Mouse (Mus musculus): ENCODE measurements around the gene 9030612E09Rik. TPM values are rescaled to one million over a fixed set of nuclear protein-coding genes. Genes with fewer than 3 reads are reported as not detected.

9030612E09Rik gene
- total RNA-seq, 2 experiments from 2014 or later: not detected

DNA sequence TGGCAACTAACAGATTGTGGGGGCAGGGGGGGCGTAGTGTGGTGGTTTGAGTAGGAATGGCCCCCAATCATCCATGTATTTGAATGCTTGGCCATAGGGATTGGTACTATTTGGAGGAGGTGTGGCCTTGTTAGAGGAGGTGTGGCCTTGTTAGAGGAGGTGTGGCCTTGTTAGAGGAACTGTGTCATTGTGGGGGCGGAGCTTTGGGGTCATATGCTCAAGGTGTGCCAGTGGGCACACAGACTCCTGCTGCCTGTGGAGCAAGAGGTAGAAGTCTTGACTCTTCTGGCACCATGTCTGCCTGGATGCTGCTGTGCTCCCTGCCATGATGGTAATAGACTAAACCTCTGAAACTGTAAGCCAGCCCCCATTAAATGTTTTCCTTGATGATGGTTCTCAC is 25.7 kb downstream of the 9030612E09Rik start:
- no peak for ATAC-seq (replicated peaks; ENCODE audit: poor library complexity)

DNA sequence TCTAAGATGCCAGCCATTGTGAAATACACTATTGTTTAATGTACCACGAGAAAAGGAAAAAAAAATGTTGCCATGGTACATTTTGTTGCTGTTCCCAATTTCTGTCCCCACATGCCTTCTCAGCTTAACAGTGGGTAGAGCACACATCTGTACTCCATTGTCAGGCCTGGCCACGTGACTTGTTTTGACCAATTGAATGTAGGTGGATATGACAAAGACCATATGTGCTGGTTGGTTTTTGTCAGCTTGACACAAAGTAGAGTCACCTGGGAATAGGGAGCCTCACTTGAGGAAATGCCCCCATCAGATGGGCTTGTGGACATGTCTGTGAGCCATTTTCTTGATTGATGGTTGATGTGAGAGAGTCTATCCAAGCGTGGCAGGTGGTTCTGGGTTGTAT is 29.4 kb downstream of the 9030612E09Rik start:
- no peak for ATAC-seq (replicated peaks; ENCODE audit: poor library complexity)

DNA sequence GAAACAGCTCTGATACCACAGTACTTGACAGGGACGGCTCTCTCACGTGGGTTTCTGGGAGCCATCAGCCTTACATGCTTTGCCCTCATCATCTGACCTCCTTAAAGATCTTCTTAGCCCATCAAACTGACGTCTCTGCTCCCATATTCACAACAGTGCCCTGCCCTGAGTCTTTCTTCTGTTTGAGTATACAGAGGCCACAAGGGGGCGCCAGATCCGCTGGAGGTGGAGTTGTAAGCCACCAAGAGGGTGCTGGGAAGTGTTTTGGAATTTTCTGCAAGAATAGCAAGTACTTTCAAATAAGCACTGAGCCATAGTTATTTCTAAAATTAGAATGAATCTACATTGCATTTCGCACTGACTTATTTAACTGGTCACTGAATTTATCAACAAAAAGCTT is 37.4 kb downstream of the 9030612E09Rik start:
- peak; percentile 73 for ATAC-seq (replicated peaks; ENCODE audit: poor library complexity)

DNA sequence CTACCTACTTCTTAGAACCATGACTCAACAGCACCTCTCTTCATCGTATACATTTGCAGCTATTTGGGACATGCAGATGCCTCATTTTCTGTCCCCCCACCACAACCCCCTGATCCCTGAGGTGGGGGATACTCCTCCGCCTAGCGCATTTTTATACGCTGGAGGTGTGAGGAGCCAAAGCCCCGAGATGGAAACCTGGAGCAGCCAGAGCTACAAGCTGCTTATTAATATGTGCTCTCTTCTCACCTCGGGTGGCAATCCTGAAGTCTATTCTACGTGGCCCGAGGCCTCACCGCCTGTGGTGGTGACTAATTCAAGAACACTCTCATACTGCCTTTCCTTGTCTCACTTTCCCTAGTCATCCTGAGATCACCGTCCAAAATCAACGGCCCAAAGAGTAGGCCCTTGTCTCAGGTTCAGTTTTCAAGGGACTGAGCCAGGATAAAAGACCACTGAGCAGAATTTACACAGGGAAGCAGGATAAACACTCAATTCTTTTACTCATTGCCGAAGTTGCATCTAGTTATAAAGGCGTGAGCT is 42.9 kb downstream of the 9030612E09Rik start:
- ATAC-seq (replicated peaks; ENCODE audit: poor library complexity): no peak

DNA sequence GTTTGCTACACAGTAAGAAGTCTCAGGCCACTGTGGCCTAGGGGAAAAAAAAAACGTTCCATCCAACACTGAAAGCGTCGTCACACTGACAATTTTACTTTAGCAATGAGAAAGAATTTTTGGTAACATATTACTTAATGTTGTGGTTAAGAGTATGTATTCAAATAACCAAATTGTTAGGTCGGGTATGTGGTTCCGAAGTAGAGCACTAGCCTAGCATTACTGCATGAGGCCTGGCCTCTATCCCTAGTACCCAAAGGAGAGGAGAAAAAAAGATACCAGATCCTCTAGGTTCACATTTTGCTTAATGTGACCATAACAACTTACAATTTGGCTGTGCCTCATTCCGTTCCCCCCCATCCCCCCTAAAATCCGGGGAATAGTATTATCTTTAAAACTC is 46.0 kb downstream of the 9030612E09Rik start:
- ATAC-seq (replicated peaks; ENCODE audit: poor library complexity): no peak

DNA sequence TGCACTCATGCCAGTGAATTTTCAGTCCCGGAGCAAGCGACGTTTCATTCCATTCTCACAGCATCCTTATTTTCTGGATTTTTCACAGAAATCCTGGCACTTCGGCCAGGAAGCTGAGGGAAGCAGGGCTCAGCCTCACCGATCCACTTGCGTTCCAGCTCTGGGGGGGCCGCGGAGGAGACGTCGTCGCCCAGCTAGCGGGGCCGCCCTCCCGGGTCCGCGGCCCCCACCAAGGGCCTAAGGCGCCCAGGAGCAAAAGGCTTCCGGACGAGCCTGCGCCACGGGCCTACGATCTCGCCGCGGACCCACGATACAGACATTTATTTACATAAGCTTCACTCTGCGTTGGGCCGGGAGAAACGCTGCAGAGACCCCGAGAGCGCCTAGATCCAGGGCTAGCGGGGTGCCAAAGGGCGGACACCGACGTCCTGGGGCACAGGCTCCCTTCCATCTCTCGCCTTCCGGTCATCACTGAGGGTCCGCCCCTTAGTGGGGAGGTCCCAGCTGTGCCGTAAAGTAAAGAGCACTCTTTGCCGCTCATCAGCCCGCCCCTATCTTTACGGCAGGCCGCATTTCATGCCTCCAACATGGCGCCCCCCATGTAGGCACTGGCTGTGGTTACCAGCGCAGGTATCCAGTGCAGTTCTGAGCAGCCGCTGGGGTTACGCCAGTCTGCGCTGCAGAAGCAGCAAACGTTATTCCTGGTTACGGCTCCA is 46.6 kb downstream of the 9030612E09Rik start, which contains the start of gene Pdss2:
TSS of gene Pdss2 (plus strand) at position 577 of the 716 bp plus-strand sequence.
- ATAC-seq (replicated peaks; ENCODE audit: poor library complexity): peak; percentile 100

DNA sequence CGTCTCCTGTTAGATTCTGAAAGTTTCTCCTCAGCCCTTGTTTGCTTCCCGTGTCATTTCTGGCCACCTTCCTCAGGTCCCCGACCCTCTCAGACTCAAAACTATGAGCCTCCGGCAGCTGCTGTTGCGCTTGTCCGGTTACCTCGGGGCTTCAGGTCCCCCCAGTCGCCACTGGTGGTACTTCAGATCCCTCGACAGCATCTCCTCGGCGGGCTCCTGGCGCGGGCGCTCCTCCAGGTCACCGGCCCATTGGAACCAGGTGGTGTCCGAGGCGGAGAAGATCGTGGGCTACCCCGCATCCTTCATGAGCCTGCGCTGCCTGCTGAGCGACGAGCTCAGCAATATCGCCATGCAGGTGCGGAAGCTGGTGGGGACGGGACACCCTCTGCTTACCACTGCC is 47.2 kb downstream of the 9030612E09Rik start:
- peak; percentile 32 for ATAC-seq (replicated peaks; ENCODE audit: poor library complexity)

DNA sequence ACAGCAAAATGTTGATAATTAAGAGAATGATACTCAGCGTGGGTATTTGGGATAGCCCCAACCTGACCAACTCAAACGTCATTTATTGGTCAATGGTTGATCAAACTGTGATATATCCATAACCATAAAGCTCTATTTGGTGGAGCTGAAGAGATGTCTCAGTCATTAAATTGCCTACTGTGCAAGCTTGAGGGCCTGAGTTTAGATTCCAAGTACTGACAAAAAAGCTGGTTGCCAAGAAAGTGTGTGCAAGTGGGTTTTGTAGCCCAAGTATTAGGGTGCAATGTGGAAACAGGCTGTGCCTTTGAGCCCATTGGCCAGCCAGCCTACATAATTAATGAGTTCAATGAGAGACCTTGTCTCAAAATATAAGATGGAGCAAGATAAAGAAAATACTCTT is 48.9 kb downstream of the 9030612E09Rik start:
- no peak for ATAC-seq (replicated peaks; ENCODE audit: poor library complexity)

Other genes with a start within 250 kb of the 9030612E09Rik start
- not detected in 2 replicates for gene Sobp, start 174 bp upstream of the 9030612E09Rik start, total RNA-seq (2015)
- not detected in 2 replicates for gene Sobp, start 174 bp upstream of the 9030612E09Rik start, total RNA-seq (2017)
- 10.3 and 11.4 TPM in 2 replicates for gene Pdss2, start 46.8 kb downstream of the 9030612E09Rik start, total RNA-seq (2015)
- 14.8 and 23.7 TPM in 2 replicates for gene Pdss2, start 46.8 kb downstream of the 9030612E09Rik start, total RNA-seq (2017)